Mouse (Mus musculus) cerebellum, adult 2 months (tissue): ENCODE results near the gene Uqcc1.

Experiments used
- CTCF ChIP-seq: fragments of 200-500 bp; IDR thresholded peaks from 2 replicates; pipeline ENCODE4 v1.5.1; 2011; ENCODE audit warnings: low read depth, mild to moderate bottlenecking, control low read depth, low read length, moderate library complexity, borderline replicate concordance; ENCODE audit not compliant: insufficient read depth
- POLR2A ChIP-seq: fragments of 200-500 bp; IDR thresholded peaks from 2 replicates; pipeline ENCODE4 v1.6.1; 2011; ENCODE audit warnings: low read length, control low read depth, borderline replicate concordance; ENCODE audit not compliant: insufficient read depth

DNA sequence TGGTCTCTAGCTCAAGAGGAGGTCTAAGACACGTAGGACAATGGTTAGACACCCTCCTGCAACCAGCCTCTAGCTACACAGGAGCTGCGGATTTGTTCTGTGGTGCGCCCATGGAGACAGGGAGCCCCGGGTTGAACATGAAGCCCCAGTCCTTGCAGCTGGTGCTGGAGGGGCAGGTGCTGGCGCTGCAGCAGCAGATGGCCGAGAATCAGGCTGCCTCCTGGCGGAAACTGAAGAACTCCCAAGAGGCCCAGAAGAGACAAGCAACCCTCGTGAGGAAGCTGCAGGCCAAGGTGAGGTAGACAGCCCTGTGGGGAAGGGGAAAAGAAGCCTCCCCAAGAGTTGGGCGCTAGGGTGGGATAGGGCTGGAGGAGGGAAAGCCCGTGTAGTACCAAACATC lies 31.8 kb upstream of the Uqcc1 start:
- TF ChIP-seq CTCF, result no peak
- no peak for TF ChIP-seq POLR2A
